Mouse (Mus musculus): ENCODE measurements around the gene Carmil2. TPM values are rescaled to one million over a fixed set of nuclear protein-coding genes. Genes with fewer than 3 reads are reported as not detected.
A peak's percentile ranks its signal among the peaks of the same experiment; 100 is the strongest.

The Carmil2 gene
- polyA plus RNA-seq, 1 experiment: 62.1 TPM

GRCm38 (mm10) chr8:105648929-105649328, 37.1 kb upstream of the Carmil2 start:
- H3K4me1 ChIP-seq (ENCODE audit: control insufficient read depth, insufficient read depth, insufficient read length): no peaks in the 10 kb centered on the region
- H3K4me3 ChIP-seq (ENCODE audit: extremely low read depth, insufficient read depth, insufficient read length): no peak overlapping the region
- no peaks in the 10 kb centered on the region for H3K27me3 ChIP-seq (ENCODE audit: control insufficient read depth, insufficient read depth, low read length)
- peaks cover 15% of the 10 kb centered on the region for H3K36me3 ChIP-seq (ENCODE audit: control insufficient read depth, insufficient read depth, low read length)
- 100% methylated on average over 1 of the region's 1 CpGs for WGBS
- DNase-seq (ENCODE audit: low read depth in 1 of 2, low spot score in 2 of 2): no peak
- TF ChIP-seq POLR2A (IDR thresholded peaks at IDR 0.05; ENCODE audit: low read depth, low read length) (no peak), CTCF (IDR thresholded peaks at IDR 0.05; ENCODE audit: extremely low read depth, insufficient read depth, insufficient read length, insufficient replicate concordance) (no peak)
- H3K27ac ChIP-seq (ENCODE audit: insufficient read depth, low read length): no peak overlapping the region

- H3K27me3 ChIP-seq (ENCODE audit: control insufficient read depth, insufficient read depth, low read length): no peaks in the 10 kb centered on the region
- H3K27ac ChIP-seq (ENCODE audit: insufficient read depth, low read length): no peak overlapping the region
- H3K4me3 ChIP-seq (ENCODE audit: extremely low read depth, insufficient read depth, insufficient read length): no peak overlapping the region
- DNase-seq (ENCODE audit: low read depth in 1 of 2, low spot score in 2 of 2): no peak
- no peaks in the 10 kb centered on the region for H3K4me1 ChIP-seq (ENCODE audit: control insufficient read depth, insufficient read depth, insufficient read length)
- peaks cover 10% of the 10 kb centered on the region for H3K36me3 ChIP-seq (ENCODE audit: control insufficient read depth, insufficient read depth, low read length)
- TF ChIP-seq POLR2A (IDR thresholded peaks at IDR 0.05; ENCODE audit: low read depth, low read length) (no peak), CTCF (IDR thresholded peaks at IDR 0.05; ENCODE audit: extremely low read depth, insufficient read depth, insufficient read length, insufficient replicate concordance) (no peak)
Observed at GRCm38 (mm10) chr8:105657641-105658040, 28.4 kb upstream of the Carmil2 start.

GRCm38 (mm10) chr8:105661167-105661566, 24.9 kb upstream of the Carmil2 start:
- Histone ChIP-seq H3K36me3 (ENCODE audit: control insufficient read depth, insufficient read depth, low read length) (peaks cover 17% of the 10 kb centered on the region), H3K27ac (ENCODE audit: insufficient read depth, low read length) (no peak overlapping the region), H3K4me3 (ENCODE audit: extremely low read depth, insufficient read depth, insufficient read length) (no peak overlapping the region), H3K4me1 (ENCODE audit: control insufficient read depth, insufficient read depth, insufficient read length) (no peaks in the 10 kb centered on the region), H3K27me3 (ENCODE audit: control insufficient read depth, insufficient read depth, low read length) (no peaks in the 10 kb centered on the region)
- WGBS: 60% methylated on average over 3 of the region's 3 CpGs
- TF ChIP-seq CTCF (IDR thresholded peaks at IDR 0.05; ENCODE audit: extremely low read depth, insufficient read depth, insufficient read length, insufficient replicate concordance): no peak
- peak; percentile 19 to 37 for DNase-seq (ENCODE audit: low read depth in 1 of 2, low spot score in 2 of 2)

GRCm38 (mm10) chr8:105677891-105678290, 8.2 kb upstream of the Carmil2 start:
- H3K36me3 ChIP-seq (ENCODE audit: control insufficient read depth, insufficient read depth, low read length): peaks cover 48% of the 10 kb centered on the region
- 97% methylated on average over 1 of the region's 1 CpGs for whole genome bisulfite sequencing
- no peaks in the 10 kb centered on the region for H3K27me3 ChIP-seq (ENCODE audit: control insufficient read depth, insufficient read depth, low read length)
- H3K27ac ChIP-seq (ENCODE audit: insufficient read depth, low read length): no peak overlapping the region
- no peak overlapping the region for H3K4me3 ChIP-seq (ENCODE audit: extremely low read depth, insufficient read depth, insufficient read length)
- H3K4me1 ChIP-seq (ENCODE audit: control insufficient read depth, insufficient read depth, insufficient read length): no peaks in the 10 kb centered on the region
- no peak for DNase-seq (ENCODE audit: low read depth in 1 of 2, low spot score in 2 of 2)
- TF ChIP-seq POLR2A (IDR thresholded peaks at IDR 0.05; ENCODE audit: low read depth, low read length) (no peak), CTCF (IDR thresholded peaks at IDR 0.05; ENCODE audit: extremely low read depth, insufficient read depth, insufficient read length, insufficient replicate concordance) (no peak)

- Histone ChIP-seq H3K36me3 (ENCODE audit: control insufficient read depth, insufficient read depth, low read length) (peaks cover 19% of the 10 kb centered on the region), H3K4me1 (ENCODE audit: control insufficient read depth, insufficient read depth, insufficient read length) (no peaks in the 10 kb centered on the region; the same call in 1 of the 2 replicates), H3K27ac (ENCODE audit: insufficient read depth, low read length) (peak overlapping the region; percentile 93), H3K27me3 (ENCODE audit: control insufficient read depth, insufficient read depth, low read length) (no peaks in the 10 kb centered on the region), H3K4me3 (ENCODE audit: extremely low read depth, insufficient read depth, insufficient read length) (peak overlapping the region; percentile 63; the same call in 1 of the 2 replicates)
- DNase-seq (ENCODE audit: low read depth in 1 of 2, low spot score in 2 of 2): no peak
- TF ChIP-seq POLR2A (IDR thresholded peaks at IDR 0.05; ENCODE audit: low read depth, low read length): no peak
- no peak for TF ChIP-seq CTCF (IDR thresholded peaks at IDR 0.05; ENCODE audit: extremely low read depth, insufficient read depth, insufficient read length, insufficient replicate concordance)
- WGBS: 47% methylated on average over 7 of the region's 7 CpGs
Observed at GRCm38 (mm10) chr8:105685325-105685724, 749 bp upstream of the Carmil2 start.

GRCm38 (mm10) chr8:105686551-105686950, 477 bp downstream of the Carmil2 start:
- Histone ChIP-seq H3K27ac (ENCODE audit: insufficient read depth, low read length) (peak overlapping the region; percentile 93), H3K4me1 (ENCODE audit: control insufficient read depth, insufficient read depth, insufficient read length) (no peaks in the 10 kb centered on the region; the same call in 1 of the 2 replicates), H3K27me3 (ENCODE audit: control insufficient read depth, insufficient read depth, low read length) (no peaks in the 10 kb centered on the region), H3K4me3 (ENCODE audit: extremely low read depth, insufficient read depth, insufficient read length) (peak overlapping the region; percentile 63; the same call in 1 of the 2 replicates), H3K36me3 (ENCODE audit: control insufficient read depth, insufficient read depth, low read length) (peaks cover 17% of the 10 kb centered on the region; the same call in 1 of the 2 replicates)
- 13% methylated on average over 6 of the region's 6 CpGs for WGBS
- TF ChIP-seq CTCF (IDR thresholded peaks at IDR 0.05; ENCODE audit: extremely low read depth, insufficient read depth, insufficient read length, insufficient replicate concordance) (no peak), POLR2A (IDR thresholded peaks at IDR 0.05; ENCODE audit: low read depth, low read length) (no peak)
- DNase-seq (ENCODE audit: low read depth in 1 of 2, low spot score in 2 of 2): no peak

- 86% methylated on average over 8 of the region's 8 CpGs for WGBS
- Histone ChIP-seq H3K4me3 (ENCODE audit: extremely low read depth, insufficient read depth, insufficient read length) (no peak overlapping the region), H3K27me3 (ENCODE audit: control insufficient read depth, insufficient read depth, low read length) (no peaks in the 10 kb centered on the region), H3K36me3 (ENCODE audit: control insufficient read depth, insufficient read depth, low read length) (peaks cover 20% of the 10 kb centered on the region), H3K27ac (ENCODE audit: insufficient read depth, low read length) (no peak overlapping the region), H3K4me1 (ENCODE audit: control insufficient read depth, insufficient read depth, insufficient read length) (no peaks in the 10 kb centered on the region; the same call in 1 of the 2 replicates)
- DNase-seq (ENCODE audit: low read depth in 1 of 2, low spot score in 2 of 2): no peak
- no peak for TF ChIP-seq POLR2A (IDR thresholded peaks at IDR 0.05; ENCODE audit: low read depth, low read length)
- TF ChIP-seq CTCF (IDR thresholded peaks at IDR 0.05; ENCODE audit: extremely low read depth, insufficient read depth, insufficient read length, insufficient replicate concordance): no peak
Observed at GRCm38 (mm10) chr8:105687512-105687911, 1.4 kb downstream of the Carmil2 start.
